Mouse (Mus musculus) urinary bladder, postnatal 4 days (tissue): ENCODE data around the gene Klhl18.
A peak's percentile ranks its signal among the peaks of the same experiment; 100 is the strongest.
"Not testable (repeated sequence)": the region's sequence is repeated elsewhere in the genome, so short reads cannot be mapped to it uniquely, and the experiment has no call there.

Source experiments
- DNase-seq, 2 experiments: peaks; one replicate each; pipeline ENCODE4 v3.0.0; 2021 to 2022; ENCODE audit warnings: low spot score in 2 of 2

Klhl18 gene

DNA sequence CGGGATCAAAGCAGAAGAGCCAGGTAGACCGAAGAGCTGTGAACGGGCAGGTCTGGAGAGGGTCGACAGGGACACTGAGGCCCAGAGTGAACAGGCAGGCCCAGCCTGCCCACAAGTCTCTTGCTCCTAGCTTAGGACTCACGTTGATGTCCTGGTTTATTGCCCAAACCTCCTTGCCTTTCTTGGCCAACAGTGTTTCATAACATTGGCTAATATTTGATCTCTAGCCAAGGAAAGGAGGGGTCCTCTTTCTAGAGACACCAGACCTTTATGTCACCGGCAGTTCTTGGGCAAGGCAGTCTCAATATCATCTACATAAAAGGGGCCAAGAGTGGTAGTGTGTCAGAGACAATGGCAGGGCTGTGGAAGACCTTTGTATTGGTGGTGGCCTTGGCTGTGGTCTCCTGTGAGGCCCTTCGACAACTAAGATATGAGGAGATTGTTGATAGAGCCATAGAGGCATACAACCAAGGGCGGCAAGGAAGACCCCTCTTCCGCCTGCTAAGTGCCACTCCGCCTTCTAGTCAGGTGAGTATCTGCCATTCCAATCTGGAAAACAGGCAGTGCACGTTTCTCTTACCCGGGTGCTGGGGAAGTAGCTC lies 56.9 kb downstream of the Klhl18 start, which contains the start of gene Ngp:
TSS of gene Ngp (plus strand) at position 237 of the 602 bp plus-strand sequence.
- no peak for DNase-seq

DNA sequence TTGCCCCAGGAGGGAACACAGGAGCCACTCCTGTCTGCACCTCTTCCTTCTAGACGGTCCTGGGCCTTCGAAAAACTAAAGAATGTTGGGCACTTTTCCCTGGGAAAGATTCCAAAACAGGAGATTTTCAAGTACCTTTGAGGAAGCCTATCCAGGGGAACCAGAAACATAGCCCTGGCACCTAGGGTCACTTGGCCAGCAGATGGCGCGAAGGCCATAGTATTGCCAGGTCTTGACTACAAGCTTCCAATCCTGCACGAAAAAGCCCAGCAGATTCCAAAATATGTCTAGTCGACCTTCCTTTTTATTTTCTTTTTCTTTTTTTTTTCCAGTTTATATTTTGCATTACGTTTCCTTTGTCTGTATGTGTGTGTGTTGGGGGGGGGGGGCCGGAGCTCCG lies 62.7 kb downstream of the Klhl18 start:
- DNase-seq, result no peak

DNA sequence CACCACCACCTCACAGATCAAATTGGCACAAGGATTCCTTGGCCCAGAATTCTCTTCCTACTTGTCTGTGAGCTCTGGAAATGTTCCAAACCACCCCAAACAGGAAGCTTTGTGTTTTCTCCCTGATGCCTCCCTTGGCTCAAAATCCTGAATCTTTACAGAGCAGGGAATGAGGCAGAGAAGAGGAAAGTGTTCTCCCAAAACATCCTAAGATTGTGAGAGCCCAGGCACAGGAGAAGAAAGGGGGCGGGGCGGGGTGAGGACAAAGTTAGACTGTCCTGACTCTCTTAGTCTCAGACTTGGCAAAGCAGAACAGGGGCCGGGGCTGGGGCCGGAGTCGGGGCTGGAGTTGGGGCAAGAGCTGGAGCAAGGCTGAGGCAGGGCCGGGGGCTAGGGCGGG lies 63.6 kb downstream of the Klhl18 start:
- no peak for DNase-seq

DNA sequence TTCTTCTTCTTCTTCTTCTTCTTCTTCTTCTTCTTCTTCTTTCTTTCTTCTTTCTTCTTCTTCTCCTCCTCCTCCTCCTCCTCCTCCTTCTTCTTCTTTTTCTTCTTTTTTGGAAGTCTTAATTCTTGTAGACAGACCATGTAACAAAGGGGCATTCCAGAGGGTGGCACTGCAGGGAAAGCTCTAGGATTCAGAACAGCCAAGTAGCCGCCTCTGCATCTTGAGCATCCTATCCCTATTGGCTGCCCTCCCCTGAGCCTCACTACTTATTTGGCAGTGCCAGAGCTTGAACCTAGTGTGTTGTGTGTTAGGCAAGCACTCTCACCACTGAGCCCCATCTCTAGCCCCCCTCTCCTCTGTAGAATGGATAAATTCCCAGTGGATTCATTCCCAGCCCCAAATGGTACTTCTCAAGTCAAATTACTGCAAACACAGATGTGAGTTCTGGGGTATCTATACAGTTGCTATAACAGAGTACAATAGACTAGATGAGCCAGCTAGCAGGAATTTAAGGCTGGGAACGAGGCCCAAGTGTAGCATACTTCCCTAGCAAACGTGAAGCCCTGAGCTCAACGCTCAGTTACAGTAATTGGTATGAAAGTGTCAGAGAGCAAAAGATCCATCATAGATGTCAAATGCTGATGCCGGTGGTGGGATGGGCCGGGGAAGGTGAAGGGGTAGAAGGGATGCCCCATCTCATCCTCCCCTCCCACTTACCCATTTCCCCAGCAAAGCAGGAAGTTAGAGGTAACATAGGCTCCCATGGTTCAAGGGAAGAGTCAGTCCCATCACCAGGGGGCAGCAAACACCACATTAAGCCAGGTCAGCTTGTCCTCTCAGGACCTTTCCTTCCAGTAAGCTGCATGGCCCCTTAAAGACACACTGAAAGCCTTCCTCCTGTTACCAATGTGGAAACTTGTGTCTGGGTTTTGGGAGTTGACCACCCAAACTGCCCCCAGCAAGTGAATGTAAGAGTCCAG lies 65.3 kb downstream of the Klhl18 start:
- DNase-seq, result peak; percentile 71 to 89

DNA sequence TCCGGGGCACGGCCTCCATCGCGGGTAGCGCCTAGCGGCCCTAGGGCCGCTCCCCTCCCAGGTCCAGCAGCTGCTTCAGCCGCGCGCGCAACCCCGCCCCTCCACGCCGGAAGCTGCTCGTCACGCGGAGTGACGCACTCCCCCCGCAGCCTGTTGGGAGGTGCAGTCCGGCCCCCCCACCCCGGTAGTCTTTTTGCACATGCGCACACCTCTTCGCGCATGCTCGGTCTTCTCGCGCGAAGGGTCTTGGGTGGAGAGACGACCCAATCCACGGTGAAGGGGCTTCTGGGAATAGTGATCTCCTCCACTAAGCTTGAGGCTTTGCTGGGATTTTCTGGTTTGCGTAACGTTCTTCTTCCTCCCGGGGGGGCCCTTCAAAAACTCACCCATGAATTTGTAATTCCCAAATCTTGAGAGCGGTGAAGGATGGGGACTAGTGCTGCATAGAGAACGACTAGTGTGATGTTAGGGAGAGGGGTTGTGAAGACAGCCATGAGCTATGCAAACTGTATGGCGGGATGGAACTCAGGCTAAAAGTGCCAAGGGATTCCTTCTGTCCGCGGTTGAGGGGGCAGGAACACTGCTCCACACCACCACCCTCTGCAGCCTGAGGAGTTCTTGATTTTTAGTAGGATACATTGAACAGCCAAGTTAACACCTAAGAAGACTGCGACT lies 68.3 kb downstream of the Klhl18 start, which contains the start of gene Ptpn23:
TSS of gene Ptpn23 (minus strand) at position 115 of the 675 bp plus-strand sequence.
- DNase-seq, result peak; percentile 93 to 96

DNA sequence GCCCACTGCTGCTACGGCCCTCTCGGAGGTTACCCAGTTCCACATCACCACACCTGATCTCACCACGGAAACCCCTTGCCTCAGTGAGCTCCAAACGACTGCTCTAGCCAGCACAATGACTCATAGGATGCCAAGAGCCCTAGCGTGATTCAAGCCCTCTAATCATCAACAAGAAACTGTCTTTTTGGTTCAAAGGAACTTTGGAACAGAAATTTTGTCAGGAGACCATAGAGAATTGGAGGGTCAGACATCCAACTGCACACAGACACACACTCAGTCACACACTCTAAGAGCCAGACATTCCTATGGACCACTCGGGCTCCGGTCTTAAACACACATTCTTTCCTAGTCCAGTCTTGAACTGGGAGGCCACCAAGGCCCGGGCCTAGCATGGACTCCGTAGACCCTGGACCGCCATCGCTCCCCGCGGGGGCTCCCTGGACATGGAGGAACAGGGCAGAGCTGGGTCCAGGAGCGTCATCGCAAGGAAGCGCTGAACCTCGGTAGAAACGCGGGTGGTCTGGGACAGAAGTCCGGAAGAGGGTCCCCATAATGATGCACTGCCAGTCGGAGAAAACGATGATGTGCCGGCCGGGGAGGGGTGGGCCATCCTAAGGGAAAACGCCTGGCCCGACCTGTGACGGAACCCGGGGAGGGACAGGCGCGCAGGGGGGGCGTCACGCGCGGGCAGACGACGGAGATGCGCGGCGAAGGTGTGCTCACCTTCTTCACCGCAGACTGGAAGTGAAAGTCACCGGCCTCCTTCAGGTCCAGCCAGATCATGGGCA lies 69.0 kb downstream of the Klhl18 start:
- no peak for DNase-seq

DNA sequence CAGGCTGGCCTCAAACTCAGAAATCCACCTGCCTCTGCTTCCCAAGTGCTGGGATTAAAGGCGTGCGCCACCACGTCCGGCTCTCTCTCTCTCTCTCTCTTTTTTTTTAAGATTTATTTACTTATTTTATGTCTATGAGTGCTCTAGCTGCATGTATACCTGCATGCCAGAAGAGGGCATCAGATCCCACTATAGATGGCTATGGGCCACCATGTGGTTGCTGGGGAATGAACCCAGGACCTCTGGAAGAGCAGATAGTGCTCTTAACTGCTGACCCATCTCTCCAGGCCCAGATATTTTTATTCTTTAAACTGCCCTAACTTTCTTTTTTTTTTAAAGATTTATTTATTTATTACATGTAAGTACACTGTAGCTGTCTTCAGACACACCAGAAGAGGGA lies 73.3 kb downstream of the Klhl18 start:
- DNase-seq, result not testable (repeated sequence)

DNA sequence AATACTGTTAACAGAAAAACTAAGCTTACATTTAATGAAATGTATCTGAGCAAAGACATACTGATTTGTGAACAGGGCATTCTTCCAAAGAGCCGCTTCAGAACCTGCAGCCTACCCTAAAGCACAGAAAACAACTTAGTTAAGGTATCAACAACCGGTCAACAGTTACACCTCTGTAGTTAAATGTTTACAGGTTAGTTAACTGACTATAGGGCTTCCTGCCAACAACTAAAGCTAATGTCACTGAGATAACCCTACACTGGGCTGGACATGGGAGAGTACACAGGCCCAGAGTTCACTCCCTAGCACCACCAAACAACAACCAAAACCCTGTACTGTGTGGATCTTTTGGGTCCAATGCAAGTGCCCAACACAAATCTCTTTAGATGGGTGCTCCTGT lies 73.8 kb downstream of the Klhl18 start:
- DNase-seq, result no peak

DNA sequence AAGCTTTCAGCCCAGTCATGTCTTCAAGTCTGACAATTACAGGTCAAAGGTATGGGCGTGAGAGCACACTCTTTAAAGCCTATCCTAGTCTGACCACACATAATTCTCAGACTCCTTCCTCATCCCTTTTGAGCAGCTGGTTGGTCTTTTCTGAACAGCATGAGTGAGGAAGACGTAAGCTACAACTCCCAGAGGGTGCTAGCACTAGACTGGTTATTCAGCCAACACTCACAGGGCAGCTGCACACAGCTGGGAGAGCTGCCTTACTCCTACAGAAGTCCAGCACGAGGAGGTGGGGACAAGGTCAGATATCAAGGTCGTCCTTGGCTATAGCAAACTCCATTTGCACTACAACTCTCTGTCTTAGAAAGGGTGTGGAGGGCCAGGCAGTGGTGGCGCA lies 75.8 kb downstream of the Klhl18 start:
- DNase-seq, result peak in 1 of 2 experiments; percentile 52

DNA sequence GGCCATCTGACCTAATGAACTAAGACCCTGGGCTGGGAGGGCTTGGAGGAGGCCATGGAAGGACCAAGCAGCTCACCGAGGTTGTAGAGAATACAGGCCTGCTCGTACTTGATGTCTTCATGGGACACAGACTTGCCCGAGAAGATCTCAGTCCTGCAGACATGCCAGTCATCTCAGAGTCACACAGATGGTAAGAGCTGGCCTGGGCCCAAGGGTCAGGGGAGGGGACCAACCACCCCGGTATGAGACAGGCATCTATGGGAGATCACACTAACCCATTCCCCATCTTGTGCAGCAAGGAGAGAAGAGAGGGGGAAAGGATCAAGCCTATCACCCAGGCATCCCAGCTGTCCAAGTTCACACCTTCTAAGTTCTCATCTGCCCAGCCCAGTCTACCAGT lies 83.2 kb downstream of the Klhl18 start:
- DNase-seq, result no peak

DNA sequence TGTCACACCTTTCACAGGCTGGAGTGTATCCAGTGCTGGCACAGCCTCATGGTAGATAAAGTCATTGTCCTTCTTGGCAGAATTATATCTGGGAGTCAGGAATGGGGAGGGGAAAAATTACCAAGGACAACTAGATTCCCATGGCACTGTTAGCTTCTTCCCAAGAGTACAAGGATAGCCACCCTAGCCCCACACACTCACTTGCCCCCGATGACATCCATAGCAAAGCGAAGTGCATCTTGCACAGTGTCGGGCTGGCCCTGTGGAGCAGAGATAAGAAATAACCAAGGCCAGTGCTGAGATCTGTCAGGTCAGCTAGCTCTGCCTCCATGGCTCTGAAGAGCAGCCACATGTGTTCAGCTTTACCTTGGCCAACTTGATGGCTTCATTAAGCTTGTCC lies 85.7 kb downstream of the Klhl18 start:
- DNase-seq, result no peak

DNA sequence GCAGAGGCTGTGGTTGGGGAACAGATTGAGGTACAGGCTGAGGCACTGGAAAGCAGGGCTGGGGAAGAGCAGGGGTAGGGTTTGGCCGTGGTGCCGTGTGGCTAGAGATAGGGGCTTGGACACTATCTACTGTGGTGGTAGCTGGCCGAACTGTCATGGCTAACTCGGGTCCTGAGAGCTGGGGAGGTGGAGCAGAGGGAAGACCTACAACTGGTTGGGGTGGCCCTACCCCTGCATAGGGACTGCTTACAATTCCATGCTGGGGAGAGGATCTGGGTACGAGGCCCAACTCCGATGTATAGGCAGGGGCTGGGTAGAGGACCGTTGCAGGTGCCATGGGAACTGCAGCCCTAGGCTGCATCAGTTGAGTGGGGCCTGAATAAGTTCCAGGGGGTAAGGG lies 88.5 kb downstream of the Klhl18 start:
- DNase-seq, result no peak

DNA sequence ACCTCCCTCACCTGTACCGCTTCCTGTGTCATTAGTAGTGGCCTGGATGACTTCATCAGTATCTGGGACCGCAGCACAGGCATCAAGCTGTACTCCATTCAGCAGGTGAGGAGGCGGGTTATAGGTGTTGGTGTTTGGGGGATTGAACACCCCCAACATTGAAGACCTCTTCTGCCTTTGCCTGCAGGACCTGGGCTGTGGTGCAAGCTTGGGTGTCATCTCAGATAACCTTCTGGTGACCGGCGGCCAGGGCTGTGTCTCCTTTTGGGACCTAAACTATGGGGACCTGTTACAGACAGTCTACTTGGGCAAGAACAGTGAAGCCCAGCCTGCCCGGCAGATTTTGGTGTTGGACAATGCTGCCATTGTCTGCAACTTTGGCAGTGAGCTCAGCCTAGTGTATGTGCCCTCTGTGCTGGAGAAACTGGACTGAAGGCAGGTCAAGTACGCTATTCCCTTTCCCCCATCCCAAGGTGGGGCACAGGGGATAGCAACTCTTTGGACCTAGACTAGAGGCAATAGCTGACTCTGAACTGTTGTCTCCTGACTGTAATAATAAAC lies 92.0 kb downstream of the Klhl18 start:
- DNase-seq, result no peak

DNA sequence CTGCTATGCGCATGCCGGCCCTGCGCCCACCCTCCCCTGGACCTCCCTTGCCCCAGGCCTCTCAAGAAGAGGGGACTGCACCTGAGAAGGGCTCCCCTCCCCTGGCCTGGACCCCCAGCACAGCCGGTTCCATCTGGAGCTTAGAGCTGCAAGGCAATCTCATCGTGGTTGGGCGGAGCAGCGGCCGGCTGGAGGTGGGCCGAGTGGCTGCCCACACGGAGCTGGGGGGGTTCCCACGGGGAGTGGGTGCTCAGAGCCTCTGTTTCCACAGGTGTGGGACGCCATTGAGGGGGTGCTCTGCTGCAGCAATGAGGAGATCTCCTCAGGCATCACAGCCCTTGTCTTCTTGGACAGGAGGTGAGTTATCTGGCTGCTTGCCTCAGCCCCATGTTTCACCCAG lies 95.2 kb downstream of the Klhl18 start:
- DNase-seq, result no peak

DNA sequence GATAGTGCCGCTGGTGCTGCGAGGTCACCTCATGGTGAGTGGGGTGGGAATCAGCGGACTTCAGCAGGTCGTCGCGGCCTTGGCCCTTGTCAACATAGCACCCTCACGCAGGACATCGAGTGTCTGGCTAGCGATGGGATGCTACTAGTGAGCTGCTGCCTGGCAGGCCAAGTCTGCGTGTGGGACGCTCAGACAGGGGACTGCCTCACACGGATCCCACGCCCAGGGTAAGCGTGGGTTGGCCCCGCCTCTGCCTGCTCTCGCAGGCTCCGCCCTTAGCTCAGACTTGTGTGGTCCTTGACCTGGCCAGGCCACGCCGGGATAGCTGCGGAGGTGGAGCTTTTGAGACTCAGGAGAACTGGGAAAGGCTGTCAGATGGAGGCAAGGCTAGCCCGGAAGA lies 95.8 kb downstream of the Klhl18 start:
- no peak for DNase-seq

DNA sequence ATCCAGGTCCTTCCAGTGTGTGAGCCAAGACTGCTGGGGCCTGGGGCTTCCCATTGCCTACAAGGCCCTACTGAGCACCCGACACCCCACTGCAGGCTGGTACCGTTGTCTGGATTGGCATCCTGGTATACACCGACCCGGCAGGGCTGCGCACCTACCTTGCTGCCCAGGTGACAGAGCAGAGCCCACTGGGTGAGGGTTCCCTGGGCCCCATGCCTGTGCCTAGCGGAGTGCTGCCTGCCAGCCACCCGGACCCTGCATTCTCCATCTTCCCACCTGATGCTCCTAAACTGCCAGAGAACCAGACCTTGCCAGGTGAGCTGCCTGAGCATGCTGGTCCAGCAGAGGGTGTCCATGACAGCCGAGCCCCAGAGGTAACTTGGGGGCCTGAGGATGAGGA lies 97.1 kb downstream of the Klhl18 start:
- DNase-seq, result no peak

DNA sequence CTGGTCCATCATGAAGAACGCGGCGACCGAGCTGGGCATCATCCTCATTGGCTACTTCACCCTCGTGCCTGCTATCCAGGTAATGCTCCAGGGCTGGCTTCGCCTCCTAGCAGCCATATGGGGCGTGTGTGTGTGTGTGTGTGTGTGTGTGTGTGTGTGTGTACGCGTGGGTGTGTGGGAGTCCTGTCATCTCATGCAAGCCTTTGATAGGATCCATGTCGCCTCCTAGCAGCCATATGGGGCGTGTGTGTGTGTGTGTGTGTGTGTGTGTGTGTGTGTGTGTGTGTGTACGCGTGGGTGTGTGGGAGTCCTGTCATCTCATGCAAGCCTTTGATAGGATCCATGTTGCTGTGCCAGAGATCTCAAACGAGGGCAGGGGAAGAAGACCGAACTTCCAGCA lies 98.8 kb downstream of the Klhl18 start:
- not testable (repeated sequence) for DNase-seq
